Comparison of ENCODE assay signal across 1 mouse cellular context in the genomic region with DNA sequence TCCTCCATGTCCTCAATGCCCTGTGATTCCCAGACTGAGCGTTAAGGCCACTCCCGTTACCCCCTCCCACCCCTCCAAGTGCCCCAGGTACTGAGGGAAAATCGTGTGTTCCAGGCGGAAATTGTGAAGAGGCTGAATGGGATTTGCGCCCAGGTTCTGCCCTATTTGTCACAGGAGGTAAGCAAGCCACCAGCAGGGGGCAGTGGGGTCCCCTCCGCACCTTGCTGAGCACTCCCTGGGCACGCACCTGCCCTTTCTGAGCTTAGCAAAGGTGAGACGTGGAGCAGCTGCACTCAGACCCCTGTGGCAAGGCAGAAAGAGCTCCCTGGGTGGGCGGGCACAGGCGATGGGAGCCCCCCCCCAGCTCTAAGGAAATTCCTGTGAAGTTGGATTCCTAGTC.
TF ChIP-seq lines count a peak whose summit lies in the region.

No protein-coding gene starts in this region.

TF ChIP-seq in CH12.LX, 34 proteins besides CTCF, POLR2A, EP300 and RAD21 (continued from another document):
- TF ChIP-seq SMC3 (IDR thresholded peaks at IDR 0.05; ENCODE audit: low read depth, low read length) (peak; percentile 65), USF1 (IDR thresholded peaks at IDR 0.05; ENCODE audit: low read depth, low read length) (no peak), ELF1 (IDR thresholded peaks at IDR 0.05; ENCODE audit: low read depth, low read length) (no peak)
